ENCODE assay signal across 30 mouse cellular contexts in genomic region chr9:72719143-72719542, GRCm38 (mm10).
"Had no signal": no experiment of that assay in that cellular context is flagged by ENCODE, and none has a peak within 500 bp of the region (broad histone marks: within the 10 kb centered on the region; RNA-seq: fewer than 3 reads in every experiment).

No protein-coding gene starts in this region.

- DNase-seq: heart, postnatal 10 days; heart, postnatal 14 days; heart, postnatal 36 days; heart, postnatal 4 days; kidney, adult 11 months; kidney, adult 18-20 months; kidney, adult 2 months; kidney, adult 8-10 months; kidney, adult 9 months; kidney, postnatal 10 days; kidney, postnatal 14 days; kidney, postnatal 25 days; kidney, postnatal 36 days; kidney, postnatal 4 days; layer of hippocampus, adult 9-11 months; layer of hippocampus, postnatal 36 days had no signal

- H3K27ac ChIP-seq: heart, embryonic 13.5 days; heart, embryonic 15.5 days; hindbrain, embryonic 10.5 days; hindbrain, embryonic 12.5 days; hindbrain, embryonic 13.5 days; hindbrain, embryonic 14.5 days; hindbrain, embryonic 15.5 days; hindbrain, postnatal 0 days; intestine, embryonic 15.5 days; kidney, embryonic 15.5 days; kidney, postnatal 0 days; layer of hippocampus, adult 2 months; left cerebral cortex, adult 2 months had no signal

- H3K4me3 ChIP-seq: heart, embryonic 12.5 days; heart, embryonic 13.5 days; heart, embryonic 15.5 days; hindbrain, embryonic 10.5 days; hindbrain, embryonic 12.5 days; hindbrain, embryonic 13.5 days; hindbrain, embryonic 15.5 days; intestine, embryonic 15.5 days; kidney, embryonic 15.5 days; layer of hippocampus, adult 2 months; left cerebral cortex, adult 2 months had no signal

- H3K9ac ChIP-seq: heart, embryonic 12.5 days; heart, embryonic 13.5 days; heart, embryonic 15.5 days; hindbrain, embryonic 12.5 days; hindbrain, embryonic 13.5 days; hindbrain, embryonic 14.5 days; hindbrain, embryonic 15.5 days; intestine, embryonic 15.5 days; kidney, embryonic 15.5 days had no signal

- H3K27me3 ChIP-seq: heart, embryonic 12.5 days; heart, embryonic 13.5 days; heart, embryonic 15.5 days; hindbrain, embryonic 12.5 days; hindbrain, embryonic 13.5 days; hindbrain, embryonic 15.5 days; intestine, embryonic 15.5 days; kidney, embryonic 15.5 days had no signal

- H3K4me1 ChIP-seq: heart, embryonic 12.5 days; hindbrain, embryonic 10.5 days; hindbrain, embryonic 12.5 days; hindbrain, embryonic 13.5 days; hindbrain, embryonic 15.5 days; intestine, embryonic 15.5 days; kidney, embryonic 15.5 days had no signal

- H3K9me3 ChIP-seq: heart, embryonic 12.5 days; heart, embryonic 13.5 days; heart, embryonic 15.5 days; hindbrain, embryonic 10.5 days; hindbrain, embryonic 12.5 days; hindbrain, embryonic 13.5 days; hindbrain, embryonic 15.5 days; intestine, embryonic 15.5 days; kidney, embryonic 15.5 days had no signal
